In genomic region chr2:20737837-20738236, GRCm38 (mm10) we compare ENCODE assay signal across 21 mouse cellular contexts.
DNase-seq lines count a peak whose midpoint lies in the region; ATAC-seq and TF ChIP-seq lines count a peak whose summit lies in the region.
"Had no signal": no experiment of that assay in that cellular context is flagged by ENCODE, and none has a peak within 500 bp of the region (broad histone marks: within the 10 kb centered on the region; RNA-seq: fewer than 3 reads in every experiment).

No protein-coding gene starts in this region.

- peak overlapping the region; percentile 39 for H3K4me2 ChIP-seq in intestine, embryonic 16.5 days (ENCODE audit: low read depth, low read length)
- H3K4me2 ChIP-seq in stomach, postnatal 0 days (replicated peaks; ENCODE audit: low read depth): peak overlapping the region; percentile 54
- H3K4me2 ChIP-seq: neural tube, embryonic 13.5 days had no signal

- H3K9ac ChIP-seq in intestine, embryonic 16.5 days (ENCODE audit: low read depth, low read length): no peak overlapping the region; the same call in 1 of the 2 replicates
- H3K9ac ChIP-seq in stomach, postnatal 0 days (ENCODE audit: low read length): no peak overlapping the region
- H3K9ac ChIP-seq: forebrain, postnatal 0 days; liver, embryonic 14.5 days; neural tube, embryonic 13.5 days had no signal

- H3K4me1 ChIP-seq in heart, embryonic 10.5 days: peaks cover 20% of the 10 kb centered on the region
- peaks cover 4% of the 10 kb centered on the region for H3K4me1 ChIP-seq in testis, adult 2 months (ENCODE audit: control insufficient read depth, insufficient read depth, low read length)
- H3K4me1 ChIP-seq in intestine, embryonic 16.5 days (ENCODE audit: control insufficient read depth, insufficient read depth, low read length): peaks cover 5% of the 10 kb centered on the region; the same call in 1 of the 2 replicates
- H3K4me1 ChIP-seq in stomach, postnatal 0 days (replicated peaks; ENCODE audit: control insufficient read depth, insufficient read depth): no peaks in the 10 kb centered on the region
- H3K4me1 ChIP-seq: neural tube, embryonic 13.5 days had no signal

- H3K27me3 ChIP-seq in heart, embryonic 10.5 days (ENCODE audit: insufficient read depth, poor library complexity, severe bottlenecking): no peaks in the 10 kb centered on the region
- H3K27me3 ChIP-seq in testis, adult 2 months (ENCODE audit: control insufficient read depth, insufficient read depth, low read length): no peaks in the 10 kb centered on the region
- H3K27me3 ChIP-seq in intestine, embryonic 16.5 days (replicated peaks; ENCODE audit: control insufficient read depth, insufficient read depth, low read length): no peaks in the 10 kb centered on the region
- H3K27me3 ChIP-seq in stomach, postnatal 0 days (ENCODE audit: control insufficient read depth, insufficient read depth, low read length): no peaks in the 10 kb centered on the region
- H3K27me3 ChIP-seq: neural tube, embryonic 13.5 days had no signal

- no peak overlapping the region for H3K27ac ChIP-seq in heart, embryonic 10.5 days
- peak overlapping the region; percentile 36; the same call in 1 of the 2 replicates for H3K27ac ChIP-seq in testis, adult 2 months (ENCODE audit: control insufficient read depth, insufficient read depth, low read depth, low read length)
- H3K27ac ChIP-seq in intestine, embryonic 16.5 days (ENCODE audit: low read length): peak overlapping the region; percentile 98
- peak overlapping the region; percentile 78; the same call in 1 of the 2 replicates for H3K27ac ChIP-seq in stomach, postnatal 0 days (replicated peaks)
- H3K27ac ChIP-seq: heart, adult 2 months; liver, embryonic 14.5 days; midbrain, embryonic 10.5 days; neural tube, embryonic 13.5 days had no signal

- no peaks in the 10 kb centered on the region for H3K9me3 ChIP-seq in heart, embryonic 10.5 days
- no peaks in the 10 kb centered on the region for H3K9me3 ChIP-seq in intestine, embryonic 16.5 days (ENCODE audit: control insufficient read depth, low read length)
- H3K9me3 ChIP-seq in stomach, postnatal 0 days (ENCODE audit: control insufficient read depth, low read length): no peaks in the 10 kb centered on the region
- H3K9me3 ChIP-seq: G1E; midbrain, embryonic 10.5 days; neural tube, embryonic 13.5 days had no signal

- peak; percentile 42 for DNase-seq in heart, adult 11 months
- no peak for DNase-seq in heart, embryonic 10.5 days (ENCODE audit: low spot score)
- no peak for DNase-seq in testis, postnatal 14 days (ENCODE audit: low spot score)
- no peak for DNase-seq in stomach, postnatal 0 days (ENCODE audit: low spot score)
- no peak for DNase-seq in frontal cortex, adult 2 months (ENCODE audit: extremely low spot score in 1 of 2, low spot score in 1 of 2)
- DNase-seq in layer of hippocampus, postnatal 36 days: no peak
- DNase-seq: cerebellum, postnatal 14 days; embryo, embryonic 11 days; forebrain, postnatal 0 days; gastrocnemius, postnatal 10 days; heart, adult 2 months; heart, postnatal 14 days; right cerebral cortex, postnatal 25 days; thymus, adult 2 months had no signal

- TF ChIP-seq CTCF in testis, adult 2 months (IDR thresholded peaks at IDR 0.05; ENCODE audit: control insufficient read depth, insufficient read depth, insufficient replicate concordance, low read depth, low read length): no peak
- TF ChIP-seq CTCF in stomach, postnatal 0 days (IDR thresholded peaks at IDR 0.05; ENCODE audit: low read depth): no peak

- no peak for TF ChIP-seq EP300 in stomach, postnatal 0 days (optimal IDR thresholded peaks at IDR 0.05)

- TF ChIP-seq POLR2A in testis, adult 2 months (IDR thresholded peaks at IDR 0.05; ENCODE audit: control insufficient read depth, low read depth, low read length): no peak

- WGBS in heart, embryonic 10.5 days: 55% methylated on average over 4 of the region's 4 CpGs
- WGBS in intestine, embryonic 16.5 days: 48% methylated on average over 4 of the region's 4 CpGs
- WGBS in stomach, postnatal 0 days: 43% methylated on average over 4 of the region's 4 CpGs

- ATAC-seq in intestine, embryonic 16.5 days: 0 out of 2 replicates have a peak, but pooled peaks have one; percentile 9
- no peak for ATAC-seq in stomach, postnatal 0 days (ENCODE audit: low FRiP score, low TSS enrichment)
- ATAC-seq: forebrain, postnatal 0 days; hindbrain, embryonic 16.5 days had no signal

- H3K4me3 ChIP-seq in heart, embryonic 10.5 days: no peak overlapping the region
- peak overlapping the region; percentile 29; the same call in 1 of the 2 replicates for H3K4me3 ChIP-seq in testis, adult 2 months (ENCODE audit: control insufficient read depth, low read depth, low read length)
- H3K4me3 ChIP-seq in intestine, embryonic 16.5 days (ENCODE audit: low read length): peak overlapping the region; percentile 44
- peak overlapping the region; percentile 27 for H3K4me3 ChIP-seq in stomach, postnatal 0 days (ENCODE audit: low read depth, low read length)
- H3K4me3 ChIP-seq: heart, adult 2 months; midbrain, embryonic 10.5 days; neural tube, embryonic 13.5 days had no signal

- no peaks in the 10 kb centered on the region for H3K36me3 ChIP-seq in heart, embryonic 10.5 days
- H3K36me3 ChIP-seq in testis, adult 2 months (ENCODE audit: control insufficient read depth, insufficient read depth, low read length): no peaks in the 10 kb centered on the region
- H3K36me3 ChIP-seq in intestine, embryonic 16.5 days (ENCODE audit: control insufficient read depth, insufficient read depth, low read length): no peaks in the 10 kb centered on the region
- no peaks in the 10 kb centered on the region for H3K36me3 ChIP-seq in stomach, postnatal 0 days (ENCODE audit: control insufficient read depth, insufficient read depth, low read length)
- H3K36me3 ChIP-seq: G1E; midbrain, embryonic 10.5 days; neural tube, embryonic 13.5 days had no signal
